Mouse (Mus musculus): ENCODE measurements around the gene Epo.

The Epo gene

DNA sequence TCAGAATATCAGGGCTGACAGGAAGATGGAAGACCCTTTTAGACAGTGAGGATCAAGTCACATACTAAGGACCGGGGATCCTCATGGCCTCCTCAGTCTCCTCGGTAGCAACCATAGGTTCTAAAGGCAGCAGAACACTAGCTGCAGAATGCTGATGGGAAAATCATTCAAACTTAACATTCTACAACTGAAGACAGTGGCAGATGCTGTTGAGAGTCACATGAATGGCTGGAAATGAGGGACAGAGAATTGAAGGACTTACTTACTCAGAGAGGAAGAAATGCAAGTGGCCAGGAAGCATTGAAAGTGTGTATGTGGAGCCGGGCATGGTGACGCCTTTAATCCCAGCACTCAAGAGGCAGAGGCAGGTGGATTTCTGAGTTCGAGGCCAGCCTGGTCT is 56.1 kb downstream of the Epo start, which contains the start of gene Zan:
Zan (minus strand) TSS at position 101 of the 400 bp plus-strand sequence.
- DNase-seq (ENCODE audit: extremely low spot score) = no peak

DNA sequence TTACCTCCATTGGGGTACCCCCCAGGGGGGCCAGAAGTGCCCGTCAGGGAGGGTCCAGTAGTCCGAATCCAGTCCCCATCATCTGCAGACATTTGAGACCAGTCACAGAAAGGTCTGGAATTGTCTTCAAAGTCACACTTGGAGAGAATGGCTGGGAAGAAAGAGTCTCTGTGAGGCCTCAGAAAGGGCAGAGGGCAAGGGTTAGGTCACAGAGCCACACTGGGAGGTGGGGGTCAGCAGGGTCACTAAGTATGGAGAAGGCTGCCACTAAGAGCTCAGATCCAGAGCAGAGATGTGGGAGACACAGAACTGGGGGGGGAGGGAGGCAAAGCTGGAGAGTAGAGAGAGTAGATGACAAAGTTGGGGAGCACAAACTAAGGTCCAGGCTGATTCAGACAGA is 58.7 kb downstream of the Epo start:
- DNase-seq (ENCODE audit: extremely low spot score) = peak; percentile 65

DNA sequence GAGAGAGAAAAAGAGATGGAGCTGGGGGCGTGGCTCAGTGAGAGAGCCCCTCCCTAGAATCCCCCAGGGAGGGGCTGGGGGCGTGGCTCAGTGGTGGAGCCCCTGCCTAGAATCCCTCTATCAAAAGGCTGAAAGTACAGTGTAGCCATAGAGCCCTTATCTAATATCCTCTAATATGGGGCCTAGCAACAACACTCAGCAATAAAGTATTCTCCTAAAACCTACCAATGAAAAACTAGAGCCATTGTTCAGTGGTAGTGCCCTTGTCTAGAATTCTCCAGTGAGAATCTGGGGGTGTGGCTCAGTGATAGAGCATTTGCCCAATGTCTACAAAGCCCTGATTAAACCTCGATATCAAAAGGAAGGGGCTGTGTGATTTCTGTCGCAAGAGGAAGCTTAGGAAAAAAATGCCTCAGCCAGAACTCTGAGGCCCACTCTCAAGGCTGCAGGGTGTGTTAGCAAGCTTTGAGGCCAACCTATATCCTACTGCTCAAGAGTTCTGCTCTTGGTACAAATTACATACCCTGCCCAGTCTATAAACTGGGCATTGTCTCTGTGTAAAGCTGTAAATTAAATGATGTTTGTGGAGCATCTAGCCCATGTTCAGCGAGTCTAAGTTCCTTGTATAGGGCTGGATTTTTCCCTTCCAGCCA is 60.7 kb downstream of the Epo start:
- DNase-seq (ENCODE audit: extremely low spot score) = no peak

DNA sequence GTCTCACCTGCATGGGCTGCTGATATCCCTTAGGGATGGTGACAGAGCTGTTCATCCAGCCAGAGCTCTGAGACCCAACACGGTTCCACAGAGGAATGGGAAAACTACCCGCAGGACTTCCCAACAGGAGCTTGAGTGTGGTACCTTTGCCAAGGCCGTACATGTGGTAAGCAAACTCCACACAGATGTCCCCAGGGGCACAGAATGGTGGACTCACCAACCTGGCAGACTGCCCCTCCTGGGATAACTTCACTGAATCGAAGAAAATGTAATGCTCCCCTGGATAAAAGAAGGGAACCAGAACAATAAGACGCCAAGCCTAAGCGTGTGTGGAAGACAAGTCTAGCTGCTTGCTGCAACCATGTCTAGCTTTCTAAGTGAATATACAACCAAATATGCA is 66.1 kb downstream of the Epo start:
- DNase-seq (ENCODE audit: extremely low spot score) = no peak

DNA sequence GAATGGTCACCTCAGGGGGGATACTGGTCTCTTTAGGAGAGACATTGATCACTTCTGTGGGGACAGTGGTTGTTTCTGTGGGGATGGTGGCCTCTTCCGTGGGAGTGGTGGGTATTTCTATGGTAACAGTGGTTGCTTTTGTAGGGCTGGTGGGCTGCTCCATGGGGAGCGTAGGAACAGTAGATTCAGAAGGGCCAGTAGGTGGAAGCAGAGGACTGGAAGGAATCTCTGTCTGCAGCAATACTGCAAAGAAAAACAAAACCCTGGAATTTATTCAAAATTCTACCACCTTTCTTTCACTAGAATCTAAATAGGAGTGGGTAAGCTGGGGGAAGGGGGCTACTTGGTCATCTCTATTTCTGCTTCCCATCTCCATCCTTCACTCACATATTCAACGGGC is 68.0 kb downstream of the Epo start:
- no peak for DNase-seq (ENCODE audit: extremely low spot score)

DNA sequence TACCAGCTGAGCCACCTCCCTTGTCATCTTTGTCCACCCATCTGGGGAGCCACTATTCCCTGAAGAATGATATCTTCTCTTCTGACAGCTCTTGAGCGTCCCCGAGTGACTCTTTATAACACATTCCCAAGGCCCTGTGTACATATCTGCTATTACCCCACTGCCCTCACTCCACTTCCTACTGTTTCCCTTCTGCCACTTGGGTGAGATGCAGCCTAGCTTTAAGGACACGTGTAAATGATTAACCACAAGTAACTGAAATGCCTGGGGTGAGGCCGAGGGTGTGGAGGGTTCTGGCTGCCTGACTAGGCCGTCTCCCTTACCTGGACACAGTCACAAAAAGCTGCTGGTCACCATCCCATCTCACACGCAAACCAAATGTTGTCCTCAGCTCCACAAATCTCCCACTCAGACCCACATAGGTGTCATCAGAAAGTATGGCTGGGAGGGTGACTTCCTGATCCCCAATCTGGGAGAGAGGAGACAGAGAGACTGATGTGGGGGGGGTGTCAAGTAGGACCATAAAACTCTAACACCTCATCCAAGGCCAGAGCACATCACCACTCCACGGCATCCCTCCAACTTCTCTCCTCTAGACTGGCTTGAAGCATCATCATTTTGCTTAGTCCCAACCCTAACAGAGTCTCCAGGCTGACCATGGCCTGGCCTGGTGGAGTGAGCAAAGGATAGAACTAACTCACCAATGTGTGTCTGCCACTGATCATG is 77.0 kb downstream of the Epo start:
- DNase-seq (ENCODE audit: extremely low spot score) = no peak

DNA sequence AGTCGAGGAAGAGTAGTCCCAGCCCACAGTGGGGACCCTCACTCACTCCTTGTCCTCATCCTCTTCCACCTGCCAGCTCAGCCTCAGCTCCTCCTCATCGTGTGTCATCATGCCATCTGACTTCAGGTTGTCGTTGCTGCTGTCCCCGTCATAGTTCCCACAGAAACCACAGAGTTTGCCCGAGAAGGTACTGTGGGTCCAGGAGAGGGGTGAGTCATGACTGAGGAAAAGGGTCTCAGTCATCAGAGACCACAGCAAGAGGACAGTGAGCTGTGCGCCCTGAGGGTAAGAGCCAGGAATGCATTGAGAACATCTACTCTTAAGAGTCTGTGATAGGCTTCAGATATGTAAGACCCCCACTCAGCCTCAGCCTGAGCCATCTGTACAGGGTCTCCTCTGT is 77.8 kb downstream of the Epo start:
- no peak for DNase-seq (ENCODE audit: extremely low spot score)

DNA sequence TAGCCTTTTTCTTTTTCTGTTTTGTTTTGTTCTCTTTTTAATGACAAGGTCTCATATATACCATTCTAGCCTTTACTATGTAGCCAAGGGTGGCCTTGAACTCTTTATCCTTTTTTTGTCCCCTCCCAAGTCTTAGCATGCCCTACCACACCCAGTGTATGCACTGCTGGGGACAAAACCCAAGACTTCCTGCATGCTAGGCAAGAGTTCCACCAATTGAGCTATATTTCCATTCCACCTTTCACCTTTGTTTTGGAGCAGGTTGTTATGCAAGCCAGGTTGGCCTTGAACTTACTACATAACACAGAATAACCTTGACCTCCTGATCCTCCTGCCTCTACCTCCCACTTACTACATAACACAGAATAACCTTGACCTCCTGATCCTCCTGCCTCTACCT is 87.5 kb downstream of the Epo start:
- no peak for DNase-seq (ENCODE audit: extremely low spot score)

DNA sequence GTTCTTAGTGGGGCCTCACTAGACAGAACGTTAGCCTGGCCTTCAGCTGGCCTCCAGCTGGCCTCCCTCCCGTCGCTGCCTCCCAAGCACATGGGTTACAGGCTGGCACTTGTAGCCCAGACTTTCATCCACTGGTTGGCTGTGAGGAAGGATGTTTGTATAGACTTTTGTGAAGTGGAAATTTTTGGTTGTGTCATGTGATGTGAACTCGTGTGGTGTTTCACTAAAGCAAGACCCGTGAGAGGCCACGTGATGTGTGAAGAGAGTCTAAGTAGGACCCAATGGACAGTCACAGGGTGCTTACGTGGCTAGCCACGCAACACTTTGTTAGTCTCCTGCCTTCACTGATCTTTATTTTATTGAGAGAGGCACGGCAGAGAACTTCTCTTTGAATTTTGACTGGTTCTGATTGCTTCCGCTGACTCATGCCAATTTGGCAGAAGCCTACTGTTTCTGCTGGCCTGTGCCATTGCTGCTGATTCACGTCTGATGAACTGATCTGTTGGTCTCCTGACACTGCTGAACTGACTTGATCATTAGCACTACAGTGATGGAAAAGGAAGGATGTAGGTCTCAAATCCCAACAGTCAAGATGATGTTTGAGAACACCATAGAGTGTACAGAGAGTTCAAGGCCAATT is 92.7 kb downstream of the Epo start:
- DNase-seq (ENCODE audit: extremely low spot score) = no peak

DNA sequence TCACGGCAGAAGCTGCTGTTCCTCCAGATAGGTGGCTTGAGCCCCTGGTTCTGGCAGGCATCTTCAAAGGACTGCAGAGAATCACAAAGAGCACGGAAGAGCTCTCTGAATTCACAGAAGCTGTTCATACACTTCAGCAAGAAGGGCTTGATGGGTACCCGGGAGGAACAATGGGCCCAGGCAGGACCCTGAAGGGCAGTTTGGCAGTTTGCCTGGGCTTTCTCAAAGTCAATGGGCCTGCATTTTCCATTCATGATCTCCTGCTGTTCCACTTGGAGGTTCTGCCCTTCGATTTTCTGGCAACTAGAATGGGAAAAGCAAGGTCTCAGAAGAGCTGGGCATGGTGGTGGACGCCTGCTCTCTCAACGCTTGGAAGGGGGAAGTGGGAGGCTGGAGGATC is 99.2 kb downstream of the Epo start:
- DNase-seq (ENCODE audit: extremely low spot score) = no peak

Data from embryo, embryonic 9.5 days (tissue).